Mouse (Mus musculus): ENCODE results near the gene Irf4. TPM values are rescaled to one million over a fixed set of nuclear protein-coding genes. Genes with fewer than 3 reads are reported as not detected.

The Irf4 gene
- 2.3 TPM in 2 replicates for polyA plus RNA-seq (2012; rRNA removed)

DNA sequence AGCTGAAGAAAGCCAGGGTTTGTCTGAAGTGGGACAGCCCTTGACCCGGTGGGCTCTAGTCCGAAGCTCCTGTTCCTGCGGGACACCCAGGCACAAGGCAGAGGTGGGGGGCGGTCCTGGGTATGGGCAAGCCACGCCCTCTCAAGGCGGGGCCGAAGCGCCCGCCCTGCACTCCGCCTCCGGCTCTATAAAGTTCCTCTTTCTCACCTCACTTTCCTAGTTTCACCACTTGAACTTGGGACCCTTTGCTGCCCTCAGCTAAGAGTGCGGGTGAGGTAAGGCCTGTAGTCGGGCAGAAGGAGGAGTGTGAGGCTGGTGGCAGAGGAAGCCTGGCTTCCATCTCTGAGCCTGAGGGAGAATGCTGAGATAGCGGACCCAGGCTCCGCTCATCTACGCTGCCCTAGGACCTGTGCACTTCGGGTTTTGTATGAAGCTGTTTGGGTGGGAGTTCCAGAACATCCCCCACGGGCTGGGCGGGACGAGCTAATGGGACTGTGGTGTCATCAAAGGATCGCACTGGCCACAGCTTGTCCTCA is at the start of gene Irf4:
Gene Irf4 (plus strand): TSS at position 206 of the 536 bp plus-strand sequence.
- DNase-seq (ENCODE audit: low spot score), result peak; percentile 30

- no peak for DNase-seq (ENCODE audit: low spot score)
Measured at GRCm38 (mm10) chr13:30702695-30703094, 46.3 kb upstream of the Irf4 start.

- no peak for DNase-seq (ENCODE audit: low spot score)
Measured at GRCm38 (mm10) chr13:30704246-30705095, 44.6 kb upstream of the Irf4 start.

DNA sequence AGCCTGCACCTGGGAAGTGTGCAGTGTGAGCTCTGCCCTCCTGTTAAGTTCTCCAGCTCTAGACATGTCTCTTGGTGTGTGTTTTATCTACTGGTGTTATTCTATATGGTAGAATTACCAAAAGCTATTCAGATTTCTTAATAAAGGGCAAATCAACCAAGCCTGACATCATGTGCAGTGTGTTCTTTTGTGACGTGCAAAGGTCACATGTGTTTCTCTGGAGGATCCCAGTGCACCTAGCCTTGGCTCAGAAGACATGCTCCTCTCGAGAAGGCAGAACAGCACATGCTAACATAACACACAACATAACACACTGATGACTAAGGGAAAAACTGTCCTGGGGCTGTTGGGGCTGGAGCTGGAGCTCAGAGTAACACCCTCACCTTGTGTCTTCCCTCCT is 38.0 kb upstream of the Irf4 start:
- DNase-seq (ENCODE audit: low spot score), result no peak

DNA sequence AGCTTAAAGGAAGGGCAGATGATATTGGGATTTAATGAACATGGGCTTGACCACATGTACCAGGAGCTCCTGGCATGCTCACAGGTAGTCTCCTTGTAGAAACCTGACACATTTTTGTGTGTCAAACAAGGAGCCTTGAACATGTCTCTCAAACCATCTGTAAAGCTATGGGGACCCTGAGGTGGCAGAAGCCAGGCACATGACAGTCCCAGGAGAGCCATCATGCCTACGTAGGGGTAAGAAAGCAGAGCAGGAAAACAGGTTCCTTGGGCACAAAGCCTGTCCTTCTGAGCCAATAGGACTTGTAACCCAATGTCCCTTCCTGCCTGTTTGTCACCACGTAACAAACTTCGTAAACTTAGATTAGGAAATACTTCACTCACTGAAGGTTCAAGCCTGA is 37.3 kb upstream of the Irf4 start:
- DNase-seq (ENCODE audit: low spot score), result no peak

DNA sequence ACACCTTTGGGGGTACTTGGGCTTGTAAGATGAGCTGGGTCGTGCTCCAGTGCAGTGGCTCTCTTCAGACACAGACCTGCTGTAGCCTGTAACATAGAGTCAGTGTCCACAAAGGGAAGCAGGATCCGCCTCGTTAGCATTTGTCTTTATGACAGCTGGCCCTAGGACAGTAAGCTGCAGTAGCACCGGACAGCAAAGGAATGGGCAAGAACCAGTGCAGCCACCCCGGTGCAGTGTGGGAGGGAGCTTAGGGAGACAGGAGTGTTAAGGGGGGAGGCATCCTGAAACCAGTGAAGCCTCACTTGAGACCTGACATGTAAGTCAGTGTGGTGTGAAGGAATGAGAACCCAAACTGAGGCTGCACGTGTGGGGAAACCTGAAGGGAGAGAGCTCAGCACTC is 36.7 kb upstream of the Irf4 start:
- DNase-seq (ENCODE audit: low spot score), result no peak

DNA sequence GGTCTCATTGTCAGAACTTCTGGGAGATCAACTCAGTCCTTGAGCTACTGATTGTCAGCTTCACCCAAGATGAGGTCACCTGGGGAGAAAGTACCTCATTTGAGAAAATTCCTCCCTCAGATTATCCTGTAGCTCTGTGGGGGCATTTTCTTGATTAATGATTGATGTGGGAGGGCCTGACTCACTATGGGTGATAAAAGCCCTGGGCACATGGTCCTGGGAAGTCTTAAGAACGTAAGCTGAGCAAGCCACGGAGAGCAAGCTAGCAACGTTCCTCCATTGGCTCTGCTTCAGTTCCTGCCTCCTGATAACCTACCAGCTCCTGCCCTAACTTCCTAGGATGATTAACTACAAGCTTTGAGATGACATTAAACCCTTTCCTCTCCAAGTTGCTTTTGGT is 35.4 kb upstream of the Irf4 start:
- no peak for DNase-seq (ENCODE audit: low spot score)

DNA sequence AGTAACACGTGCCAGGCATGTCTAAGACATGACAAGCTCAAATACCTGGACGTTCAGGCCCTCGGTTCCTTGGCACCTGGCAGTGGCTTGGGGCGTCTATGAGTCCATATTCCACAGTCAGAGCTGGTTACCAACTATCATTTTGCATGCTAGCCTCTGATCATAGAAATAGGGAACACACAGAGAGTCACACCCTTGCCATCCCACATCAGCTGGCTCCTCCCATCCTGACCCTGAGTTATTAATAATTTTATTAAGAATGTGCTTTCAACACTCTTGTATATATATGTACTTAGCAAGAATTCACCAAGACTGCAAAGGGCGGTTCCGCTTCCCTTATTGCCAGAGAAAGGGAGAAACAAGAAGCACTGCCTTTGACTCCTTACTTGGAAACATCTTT is 34.5 kb upstream of the Irf4 start:
- DNase-seq (ENCODE audit: low spot score), result no peak

- DNase-seq (ENCODE audit: low spot score), result no peak
Measured at GRCm38 (mm10) chr13:30715060-30715459, 34.0 kb upstream of the Irf4 start.

DNA sequence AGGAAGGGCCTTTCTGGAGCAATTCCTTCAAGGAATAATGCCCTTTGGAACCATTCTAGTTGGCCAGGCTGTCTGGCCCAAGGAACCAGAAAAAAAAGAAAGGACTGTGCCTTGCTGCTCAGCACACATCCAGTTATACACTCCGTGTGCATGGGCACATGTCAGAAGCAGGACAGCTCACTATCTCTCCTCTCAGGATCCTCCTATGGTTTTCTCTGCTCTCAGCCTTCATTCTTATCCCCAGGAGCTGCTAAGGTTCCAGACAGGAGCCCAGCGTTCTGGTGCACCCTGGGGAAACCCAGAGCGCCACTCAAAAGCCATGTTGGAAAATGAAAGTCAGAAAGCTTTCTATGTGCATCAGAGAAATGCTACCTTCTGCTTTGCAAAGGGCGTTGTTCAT is 33.5 kb upstream of the Irf4 start:
- DNase-seq (ENCODE audit: low spot score), result no peak

- no peak for DNase-seq (ENCODE audit: low spot score)
Measured at GRCm38 (mm10) chr13:30716611-30717010, 32.4 kb upstream of the Irf4 start.

DNA sequence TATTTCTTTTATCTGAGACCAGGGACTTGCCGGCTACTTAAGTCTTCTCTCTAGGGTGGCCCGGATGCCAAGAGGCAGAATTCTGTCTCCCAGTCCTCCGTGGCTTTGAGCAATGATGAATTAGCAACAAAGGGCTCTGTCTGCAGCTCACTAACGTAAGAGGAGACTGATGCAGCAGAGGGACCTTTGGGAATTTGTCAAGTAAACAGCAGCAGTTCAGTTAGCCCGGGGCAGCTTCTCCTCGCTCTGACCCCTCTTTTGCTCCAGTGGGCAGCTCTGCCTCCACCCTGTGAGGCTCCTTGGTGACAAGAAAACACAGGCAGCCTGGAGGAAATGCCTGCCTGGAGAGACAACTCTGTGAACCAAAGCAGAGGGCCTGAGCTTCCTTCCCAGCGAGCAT is 26.4 kb upstream of the Irf4 start:
- DNase-seq (ENCODE audit: low spot score), result peak; percentile 8

DNA sequence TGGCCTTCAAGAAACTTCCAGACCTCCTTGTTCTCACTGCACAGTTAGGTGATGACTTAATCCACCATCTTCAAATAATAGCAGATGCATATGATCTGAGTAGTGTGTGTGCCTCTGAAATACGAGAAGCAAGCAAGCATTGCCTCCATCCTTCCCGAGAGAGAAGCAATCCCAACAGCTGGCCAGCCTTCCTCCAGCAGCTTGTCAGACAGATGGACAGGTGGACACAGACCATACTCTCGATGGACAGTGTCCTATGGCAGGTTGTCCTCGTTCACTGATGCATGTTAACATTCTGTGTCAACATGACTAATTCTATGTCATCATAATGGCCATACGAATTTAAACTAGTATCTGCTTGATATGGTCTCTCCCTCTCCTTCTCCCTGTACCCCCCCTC is 25.8 kb upstream of the Irf4 start:
- no peak for DNase-seq (ENCODE audit: low spot score)

GRCm38 (mm10) chr13:30723858-30724257 is 25.2 kb upstream of the Irf4 start:
- DNase-seq (ENCODE audit: low spot score), result no peak

GRCm38 (mm10) chr13:30724691-30725271 is 24.2 kb upstream of the Irf4 start:
- DNase-seq (ENCODE audit: low spot score), result peak; percentile 19

DNA sequence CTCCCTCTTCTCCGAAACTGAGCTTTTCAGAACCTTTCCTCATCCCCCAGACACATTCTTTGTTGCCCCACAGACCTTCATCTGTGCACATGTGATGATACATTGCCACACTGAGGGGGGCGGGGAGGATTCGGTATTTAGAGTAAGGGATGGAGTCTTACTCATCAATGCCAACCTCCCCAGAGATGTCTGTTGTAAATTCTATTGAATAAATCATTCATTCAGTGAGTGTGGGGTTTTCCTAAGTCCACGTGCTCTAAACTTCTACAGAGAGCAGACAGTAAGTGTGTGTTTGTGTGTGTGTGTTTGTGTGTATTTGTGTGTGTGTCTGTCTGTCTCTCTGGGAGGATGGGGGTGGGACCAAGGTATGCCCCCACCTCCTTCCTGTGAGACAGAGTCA is 22.1 kb upstream of the Irf4 start:
- no peak for DNase-seq (ENCODE audit: low spot score)

DNA sequence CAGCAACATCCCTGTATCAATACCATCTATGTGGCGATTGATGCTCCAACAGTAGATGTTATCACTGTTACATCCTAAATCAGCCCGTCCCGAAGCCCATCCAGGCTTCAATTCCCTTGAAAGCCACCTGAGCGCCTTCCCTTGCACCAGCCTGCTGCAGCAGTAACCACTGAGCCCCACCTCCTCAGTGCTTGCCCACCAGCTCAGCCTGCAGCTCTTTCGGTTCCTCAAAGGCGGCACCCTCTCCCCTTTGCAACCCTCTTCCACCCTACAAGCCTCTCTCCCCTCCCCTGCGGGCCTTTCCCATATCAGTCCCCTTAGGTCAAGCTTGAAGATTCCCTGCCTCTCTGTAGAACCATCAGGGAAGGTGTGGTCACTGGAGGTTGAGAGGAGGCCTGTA is 20.9 kb upstream of the Irf4 start:
- peak; percentile 10 for DNase-seq (ENCODE audit: low spot score)

DNA sequence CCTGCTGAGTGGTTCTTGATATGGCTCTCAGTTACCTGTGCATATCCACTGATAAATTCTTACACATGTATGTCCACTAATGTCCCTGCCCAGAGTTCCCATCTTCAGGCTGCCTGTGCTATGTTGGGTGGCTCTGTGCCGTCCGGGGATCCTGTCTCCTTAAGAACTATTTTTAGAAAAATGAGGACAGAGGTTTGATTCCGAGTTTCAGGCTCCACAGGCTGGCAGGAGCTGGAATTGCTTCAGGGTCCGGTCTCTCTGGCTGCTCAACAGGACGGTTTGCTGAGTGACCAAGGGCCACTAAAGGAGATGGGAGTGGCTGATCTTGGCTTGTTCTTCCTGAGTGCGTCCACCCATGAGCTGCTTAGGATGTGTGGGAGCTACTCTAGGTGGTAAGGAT is 19.8 kb upstream of the Irf4 start:
- no peak for DNase-seq (ENCODE audit: low spot score)

DNA sequence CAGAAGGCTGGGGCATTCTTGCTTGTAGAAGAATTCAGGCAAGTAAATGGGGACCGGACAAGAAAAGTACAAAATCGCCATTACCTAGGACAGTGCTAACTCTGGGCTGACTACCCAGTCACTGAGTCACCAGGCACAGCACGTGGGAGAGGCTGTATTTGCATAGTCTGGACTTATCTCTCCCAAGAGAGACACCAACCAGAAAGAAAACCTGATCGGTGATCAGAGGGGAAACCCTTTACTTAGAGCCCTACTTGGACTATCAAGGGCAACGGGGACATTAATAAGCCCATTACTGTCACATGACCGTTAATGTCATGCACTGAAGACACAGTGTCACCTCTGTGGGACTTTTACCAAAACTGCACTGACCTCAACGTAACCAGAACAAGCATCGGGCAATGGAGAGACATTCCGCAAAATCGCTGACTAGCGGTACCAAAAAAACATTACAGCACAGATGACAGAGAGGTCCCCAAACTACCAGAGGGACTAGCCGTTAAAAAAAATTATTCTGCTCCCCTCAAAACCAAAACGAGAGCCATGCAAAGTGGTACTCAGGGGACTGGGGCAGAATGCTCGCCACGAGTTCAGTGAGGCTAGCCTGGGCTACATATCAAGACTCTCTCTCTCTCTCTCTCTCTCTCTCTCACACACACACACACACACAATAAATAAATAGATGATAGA is 18.8 kb upstream of the Irf4 start:
- no peak for DNase-seq (ENCODE audit: low spot score)

- DNase-seq (ENCODE audit: low spot score), result no peak
Measured at GRCm38 (mm10) chr13:30732709-30733445, 16.1 kb upstream of the Irf4 start.

DNA sequence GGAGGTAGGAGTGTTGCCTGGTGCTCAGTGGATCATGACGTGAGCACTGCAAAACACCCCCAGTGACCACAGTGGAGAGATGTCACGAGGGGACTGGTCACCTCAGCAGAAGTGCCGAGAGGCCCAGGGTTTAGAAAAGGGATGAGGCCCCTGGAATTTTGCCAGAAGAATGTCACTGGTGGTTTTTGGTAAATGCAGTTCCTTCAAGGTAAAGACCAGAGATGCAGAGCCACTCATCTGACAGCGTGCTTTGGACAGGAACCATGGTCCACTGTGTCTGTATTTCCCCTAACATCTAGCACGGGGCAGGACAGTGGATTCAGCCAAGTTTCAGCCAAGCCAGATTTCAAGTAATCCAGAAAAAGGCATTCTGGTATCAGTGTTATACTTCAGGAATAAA is 12.3 kb upstream of the Irf4 start:
- no peak for DNase-seq (ENCODE audit: low spot score)

GRCm38 (mm10) chr13:30737257-30737656 is 11.8 kb upstream of the Irf4 start:
- no peak for DNase-seq (ENCODE audit: low spot score)
